Mouse (Mus musculus): ENCODE results near the gene Gm9936. TPM values are rescaled to one million over a fixed set of nuclear protein-coding genes. Genes with fewer than 3 reads are reported as not detected.
"Not testable (repeated sequence)": the region's sequence is repeated elsewhere in the genome, so short reads cannot be mapped to it uniquely, and the experiment has no call there.

Gene Gm9936
- polyA plus RNA-seq, 1 experiment from 2014 or later: not detected

GRCm38 (mm10) chr5:114853364-114853763, 5.1 kb downstream of the Gm9936 start, which contains the start of gene 4930519G04Rik:
Gene 4930519G04Rik (plus strand): TSS chr5:114853664.
- not testable (repeated sequence) for H3K9me3 ChIP-seq (replicated peaks; ENCODE audit: control insufficient read depth, low read length); H3K9ac ChIP-seq (ENCODE audit: low read depth, low read length); H3K4me2 ChIP-seq; H3K27me3 ChIP-seq (ENCODE audit: control insufficient read depth, insufficient read depth, low read length); H3K4me1 ChIP-seq (ENCODE audit: control insufficient read depth, insufficient read depth, low read length); H3K27ac ChIP-seq (ENCODE audit: low read depth, low read length); H3K4me3 ChIP-seq (ENCODE audit: low read depth, low read length); ATAC-seq (replicated peaks; ENCODE audit: insufficient number of reproducible peaks, low FRiP score, low TSS enrichment); H3K36me3 ChIP-seq (ENCODE audit: control insufficient read depth, insufficient read depth, low read length)
- WGBS (ENCODE audit: insufficient replicate concordance): 69% methylated on average over 3 of the region's 5 CpGs

- Histone ChIP-seq H3K4me1 (ENCODE audit: control insufficient read depth, insufficient read depth, low read length) (no peaks in the 10 kb centered on the region), H3K27ac (ENCODE audit: low read depth, low read length) (no peak overlapping the region), H3K9ac (ENCODE audit: low read depth, low read length) (no peak overlapping the region), H3K4me2 (no peak overlapping the region), H3K36me3 (ENCODE audit: control insufficient read depth, insufficient read depth, low read length) (no peaks in the 10 kb centered on the region), H3K27me3 (ENCODE audit: control insufficient read depth, insufficient read depth, low read length) (peaks cover 3% of the 10 kb centered on the region; the same call in 1 of the 2 replicates), H3K4me3 (ENCODE audit: low read depth, low read length) (no peak overlapping the region), H3K9me3 (replicated peaks; ENCODE audit: control insufficient read depth, low read length) (no peaks in the 10 kb centered on the region)
- WGBS (ENCODE audit: insufficient replicate concordance): 75% methylated on average over 20 of the region's 20 CpGs
- ATAC-seq (replicated peaks; ENCODE audit: insufficient number of reproducible peaks, low FRiP score, low TSS enrichment): no peak
Measured at GRCm38 (mm10) chr5:114851565-114852236, 6.8 kb downstream of the Gm9936 start.

DNA sequence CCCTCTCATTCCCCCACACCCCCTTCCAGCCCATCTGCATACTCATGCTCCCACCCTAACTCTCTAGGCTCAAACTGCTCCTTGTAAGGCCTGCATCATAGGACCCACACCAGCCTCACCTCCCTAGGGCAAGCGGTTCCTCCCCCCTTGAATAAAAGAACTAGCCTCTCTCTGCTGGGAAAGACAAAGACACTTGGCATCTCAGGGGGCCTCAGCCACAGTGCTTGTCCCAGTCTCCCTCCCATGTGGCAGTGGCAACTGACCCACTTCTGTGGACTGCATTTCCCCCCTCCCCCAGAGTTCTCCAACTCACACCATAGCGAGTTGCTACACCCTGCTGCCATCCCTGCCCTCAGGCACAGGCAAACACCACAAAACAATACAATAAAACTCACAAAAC, 14.1 kb downstream of the Gm9936 start:
- H3K9ac ChIP-seq (ENCODE audit: low read depth, low read length); H3K4me1 ChIP-seq (ENCODE audit: control insufficient read depth, insufficient read depth, low read length); H3K36me3 ChIP-seq (ENCODE audit: control insufficient read depth, insufficient read depth, low read length); H3K9me3 ChIP-seq (replicated peaks; ENCODE audit: control insufficient read depth, low read length); H3K4me3 ChIP-seq (ENCODE audit: low read depth, low read length); H3K27ac ChIP-seq (ENCODE audit: low read depth, low read length); H3K27me3 ChIP-seq (ENCODE audit: control insufficient read depth, insufficient read depth, low read length); ATAC-seq (replicated peaks; ENCODE audit: insufficient number of reproducible peaks, low FRiP score, low TSS enrichment); H3K4me2 ChIP-seq: not testable (repeated sequence)
- 78% methylated on average over 2 of the region's 2 CpGs for WGBS (ENCODE audit: insufficient replicate concordance)

GRCm38 (mm10) chr5:114842674-114843073, 15.8 kb downstream of the Gm9936 start:
- 53% methylated on average over 5 of the region's 5 CpGs for WGBS (ENCODE audit: insufficient replicate concordance)

DNA sequence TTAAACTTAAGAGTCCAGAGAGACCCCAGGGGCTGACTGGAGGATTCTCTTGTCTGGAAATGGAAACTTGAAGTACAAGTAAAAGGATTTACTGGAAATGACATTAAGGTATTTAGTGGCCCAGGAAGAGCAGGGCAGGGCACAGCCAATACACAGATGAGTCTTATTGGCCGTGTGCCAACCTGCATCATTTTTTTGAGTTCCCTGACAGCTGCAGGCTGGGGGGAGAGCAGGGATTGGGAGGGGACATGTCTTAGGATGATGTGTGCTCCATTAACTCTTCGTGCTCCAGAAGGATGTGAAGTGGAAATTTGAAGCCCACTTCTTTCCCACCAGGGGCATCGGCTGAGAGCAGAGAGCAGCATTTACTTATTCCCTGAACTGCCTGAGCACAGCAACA, 16.3 kb downstream of the Gm9936 start:
- not testable (repeated sequence) for H3K4me3 ChIP-seq (ENCODE audit: low read depth, low read length); H3K9me3 ChIP-seq (replicated peaks; ENCODE audit: control insufficient read depth, low read length); H3K4me2 ChIP-seq; ATAC-seq (replicated peaks; ENCODE audit: insufficient number of reproducible peaks, low FRiP score, low TSS enrichment); H3K27ac ChIP-seq (ENCODE audit: low read depth, low read length); H3K4me1 ChIP-seq (ENCODE audit: control insufficient read depth, insufficient read depth, low read length); H3K9ac ChIP-seq (ENCODE audit: low read depth, low read length); H3K36me3 ChIP-seq (ENCODE audit: control insufficient read depth, insufficient read depth, low read length); H3K27me3 ChIP-seq (ENCODE audit: control insufficient read depth, insufficient read depth, low read length)
- 58% methylated on average over 3 of the region's 3 CpGs for WGBS (ENCODE audit: insufficient replicate concordance)

More at GRCm38 (mm10) chr5:114842674-114843073, 15.8 kb downstream of the Gm9936 start:
- H3K4me2 ChIP-seq: no peak overlapping the region
- no peaks in the 10 kb centered on the region for H3K36me3 ChIP-seq (ENCODE audit: control insufficient read depth, insufficient read depth, low read length)
- no peak overlapping the region for H3K9ac ChIP-seq (ENCODE audit: low read depth, low read length)
- no peak overlapping the region for H3K27ac ChIP-seq (ENCODE audit: low read depth, low read length)
- no peaks in the 10 kb centered on the region for H3K9me3 ChIP-seq (replicated peaks; ENCODE audit: control insufficient read depth, low read length)
- no peak for ATAC-seq (replicated peaks; ENCODE audit: insufficient number of reproducible peaks, low FRiP score, low TSS enrichment)
- no peaks in the 10 kb centered on the region for H3K27me3 ChIP-seq (ENCODE audit: control insufficient read depth, insufficient read depth, low read length)
- no peaks in the 10 kb centered on the region for H3K4me1 ChIP-seq (ENCODE audit: control insufficient read depth, insufficient read depth, low read length)
- no peak overlapping the region for H3K4me3 ChIP-seq (ENCODE audit: low read depth, low read length)

DNA sequence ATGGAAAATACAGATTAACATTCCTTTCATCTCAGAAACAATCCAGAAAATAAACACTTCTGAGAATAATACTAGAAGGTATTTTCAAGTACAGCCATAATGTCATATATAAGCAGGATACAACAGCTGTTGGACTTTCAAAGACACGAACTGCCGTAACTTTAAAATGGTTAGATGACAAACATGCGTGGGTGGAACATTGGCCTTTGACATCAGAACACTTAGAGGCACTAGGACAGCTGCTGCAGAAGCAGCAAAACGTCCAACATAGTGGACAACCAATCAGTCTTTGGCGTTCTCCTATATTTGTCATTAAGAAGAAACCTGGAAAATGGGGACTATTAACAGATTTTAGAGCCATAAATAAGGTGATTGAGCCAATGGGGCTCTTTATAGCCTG, 18.0 kb downstream of the Gm9936 start:
- H3K4me2 ChIP-seq; H3K4me3 ChIP-seq (ENCODE audit: low read depth, low read length); H3K4me1 ChIP-seq (ENCODE audit: control insufficient read depth, insufficient read depth, low read length); H3K27me3 ChIP-seq (ENCODE audit: control insufficient read depth, insufficient read depth, low read length); H3K9ac ChIP-seq (ENCODE audit: low read depth, low read length); H3K27ac ChIP-seq (ENCODE audit: low read depth, low read length); H3K9me3 ChIP-seq (replicated peaks; ENCODE audit: control insufficient read depth, low read length); H3K36me3 ChIP-seq (ENCODE audit: control insufficient read depth, insufficient read depth, low read length); ATAC-seq (replicated peaks; ENCODE audit: insufficient number of reproducible peaks, low FRiP score, low TSS enrichment): not testable (repeated sequence)
- WGBS (ENCODE audit: insufficient replicate concordance): 63% methylated on average over 5 of the region's 5 CpGs

GRCm38 (mm10) chr5:114836886-114837285, 21.6 kb downstream of the Gm9936 start:
- Histone ChIP-seq H3K36me3 (ENCODE audit: control insufficient read depth, insufficient read depth, low read length) (no peaks in the 10 kb centered on the region), H3K9ac (ENCODE audit: low read depth, low read length) (no peak overlapping the region), H3K27me3 (ENCODE audit: control insufficient read depth, insufficient read depth, low read length) (no peaks in the 10 kb centered on the region), H3K4me1 (ENCODE audit: control insufficient read depth, insufficient read depth, low read length) (no peaks in the 10 kb centered on the region), H3K4me3 (ENCODE audit: low read depth, low read length) (no peak overlapping the region), H3K27ac (ENCODE audit: low read depth, low read length) (no peak overlapping the region), H3K9me3 (replicated peaks; ENCODE audit: control insufficient read depth, low read length) (no peaks in the 10 kb centered on the region), H3K4me2 (no peak overlapping the region)
- no peak for ATAC-seq (replicated peaks; ENCODE audit: insufficient number of reproducible peaks, low FRiP score, low TSS enrichment)
- WGBS (ENCODE audit: insufficient replicate concordance): 26% methylated on average over 12 of the region's 12 CpGs

GRCm38 (mm10) chr5:114829740-114830139, 28.7 kb downstream of the Gm9936 start:
- Histone ChIP-seq H3K27me3 (ENCODE audit: control insufficient read depth, insufficient read depth, low read length) (no peaks in the 10 kb centered on the region), H3K4me3 (ENCODE audit: low read depth, low read length) (no peak overlapping the region), H3K4me1 (ENCODE audit: control insufficient read depth, insufficient read depth, low read length) (peaks cover 2% of the 10 kb centered on the region; the same call in 1 of the 2 replicates), H3K27ac (ENCODE audit: low read depth, low read length) (no peak overlapping the region), H3K4me2 (no peak overlapping the region), H3K36me3 (ENCODE audit: control insufficient read depth, insufficient read depth, low read length) (no peaks in the 10 kb centered on the region), H3K9me3 (replicated peaks; ENCODE audit: control insufficient read depth, low read length) (no peaks in the 10 kb centered on the region), H3K9ac (ENCODE audit: low read depth, low read length) (no peak overlapping the region)
- 58% methylated on average over 3 of the region's 3 CpGs for WGBS (ENCODE audit: insufficient replicate concordance)
- ATAC-seq (replicated peaks; ENCODE audit: insufficient number of reproducible peaks, low FRiP score, low TSS enrichment): no peak

DNA sequence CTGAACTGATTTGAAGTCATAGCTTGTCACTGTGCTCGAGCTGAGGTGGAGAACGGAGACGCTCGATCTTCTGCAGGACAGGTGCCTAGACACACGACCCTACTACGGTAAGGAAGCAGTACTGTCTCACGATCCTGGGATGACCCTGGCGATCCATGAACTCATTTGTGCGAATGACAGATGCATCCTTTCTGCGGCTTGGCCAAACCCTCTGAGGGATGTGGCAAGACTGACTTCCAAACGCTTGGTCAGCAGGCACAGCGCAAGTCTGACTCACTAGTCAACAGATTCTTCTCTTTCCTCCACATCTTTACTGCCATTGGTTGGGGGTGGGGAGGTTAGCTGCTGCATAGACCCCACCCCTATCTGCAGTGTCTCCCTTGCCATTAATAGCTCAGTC, 31.1 kb downstream of the Gm9936 start:
- Histone ChIP-seq H3K36me3 (ENCODE audit: control insufficient read depth, insufficient read depth, low read length) (no peaks in the 10 kb centered on the region), H3K9ac (ENCODE audit: low read depth, low read length) (no peak overlapping the region), H3K27ac (ENCODE audit: low read depth, low read length) (no peak overlapping the region), H3K4me2 (no peak overlapping the region), H3K4me1 (ENCODE audit: control insufficient read depth, insufficient read depth, low read length) (peaks cover 2% of the 10 kb centered on the region; the same call in 1 of the 2 replicates), H3K9me3 (replicated peaks; ENCODE audit: control insufficient read depth, low read length) (no peaks in the 10 kb centered on the region), H3K27me3 (ENCODE audit: control insufficient read depth, insufficient read depth, low read length) (no peaks in the 10 kb centered on the region), H3K4me3 (ENCODE audit: low read depth, low read length) (no peak overlapping the region)
- WGBS (ENCODE audit: insufficient replicate concordance): 86% methylated on average over 12 of the region's 12 CpGs
- ATAC-seq (replicated peaks; ENCODE audit: insufficient number of reproducible peaks, low FRiP score, low TSS enrichment): no peak

Data from heart, embryonic 11.5 days (tissue).